Mouse (Mus musculus): Measurements from ENCODE around the gene Ptprh. TPM values are rescaled to one million over a fixed set of nuclear protein-coding genes. Genes with fewer than 3 reads are reported as not detected.
A peak's percentile ranks its signal among the peaks of the same experiment; 100 is the strongest.

The Ptprh gene
- polyA plus RNA-seq, 1 experiment = not detected

DNA sequence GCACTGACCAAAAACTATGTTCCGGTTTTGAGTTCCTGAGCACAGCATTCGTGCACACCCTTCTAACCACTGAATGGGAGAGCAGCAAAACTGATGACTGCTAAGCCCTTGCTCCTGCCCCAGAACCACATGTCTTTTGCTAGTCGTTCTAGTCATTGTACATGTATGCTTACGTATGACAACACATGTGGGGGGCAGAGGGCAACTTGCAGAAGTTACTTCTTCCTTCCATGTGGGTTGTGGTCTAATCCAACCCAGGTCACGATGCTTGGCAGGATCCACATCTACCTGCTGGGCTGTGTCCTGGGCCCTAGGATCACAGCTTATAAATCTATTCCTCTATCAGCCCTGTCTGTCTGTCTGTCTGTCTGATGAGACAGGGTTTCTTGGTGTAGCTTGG lies 100.0 kb downstream of the Ptprh start:
- H3K27ac ChIP-seq (ENCODE audit: control insufficient read depth, insufficient read depth, low read depth, low read length, poor library complexity) = peak overlapping the region; percentile 77
- peaks cover 11% of the 10 kb centered on the region for H3K4me1 ChIP-seq (ENCODE audit: control insufficient read depth, insufficient read depth, low read length)
- no peak for TF ChIP-seq POLR2A (IDR thresholded peaks at IDR 0.05; ENCODE audit: borderline replicate concordance, control insufficient read depth, low read depth, low read length)
- TF ChIP-seq CTCF (IDR thresholded peaks at IDR 0.05; ENCODE audit: control insufficient read depth, insufficient read depth, low read length) = no peak
- H3K4me3 ChIP-seq (replicated peaks; ENCODE audit: control insufficient read depth, low read depth, low read length) = no peak overlapping the region
- WGBS = 35% methylated on average over 5 of the region's 5 CpGs

GRCm38 (mm10) chr7:4503100-4503499 lies 100.7 kb downstream of the Ptprh start:
- no peak overlapping the region for H3K4me3 ChIP-seq (replicated peaks; ENCODE audit: control insufficient read depth, low read depth, low read length)
- no peak for TF ChIP-seq CTCF (IDR thresholded peaks at IDR 0.05; ENCODE audit: control insufficient read depth, insufficient read depth, low read length)
- no peak for TF ChIP-seq POLR2A (IDR thresholded peaks at IDR 0.05; ENCODE audit: borderline replicate concordance, control insufficient read depth, low read depth, low read length)
- WGBS = 79% methylated on average over 4 of the region's 4 CpGs
- H3K27ac ChIP-seq (ENCODE audit: control insufficient read depth, insufficient read depth, low read depth, low read length, poor library complexity) = no peak overlapping the region
- H3K4me1 ChIP-seq (ENCODE audit: control insufficient read depth, insufficient read depth, low read length) = peaks cover 11% of the 10 kb centered on the region

DNA sequence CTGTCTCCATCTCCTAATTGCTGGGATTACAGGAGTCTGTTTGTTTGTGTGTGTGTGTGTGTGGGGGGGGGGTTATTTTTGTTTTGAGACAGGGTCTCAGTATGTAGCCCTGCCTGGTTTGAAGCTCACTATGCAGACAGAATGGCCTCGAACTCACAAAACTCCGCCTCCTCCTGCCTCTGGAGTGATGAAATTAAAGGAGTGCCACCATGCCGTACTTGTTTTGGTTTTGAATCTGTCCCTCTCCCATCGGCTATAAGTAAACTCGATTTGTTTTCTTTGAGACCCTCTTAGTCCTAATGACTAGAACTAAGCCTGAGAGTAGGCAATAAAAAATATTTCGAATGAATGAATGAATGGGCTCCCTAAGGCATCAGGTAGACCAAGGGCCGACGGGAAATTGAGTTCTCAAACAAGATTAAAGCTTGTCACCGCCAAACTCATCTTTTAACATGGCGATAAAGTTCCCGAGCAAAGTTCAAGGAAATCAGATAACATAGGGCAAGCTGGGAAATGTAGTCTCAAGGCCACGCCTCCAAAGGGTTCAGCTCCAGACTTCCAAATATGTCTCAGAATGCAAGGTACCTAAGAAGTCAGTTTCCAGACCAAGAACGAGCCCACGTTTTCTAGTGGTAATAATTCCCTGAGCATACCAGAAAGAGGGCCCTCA lies 101.3 kb downstream of the Ptprh start:
- WGBS = 31% methylated on average over 14 of the region's 14 CpGs
- Histone ChIP-seq H3K27ac (ENCODE audit: control insufficient read depth, insufficient read depth, low read depth, low read length, poor library complexity) (no peak overlapping the region), H3K4me1 (ENCODE audit: control insufficient read depth, insufficient read depth, low read length) (peaks cover 11% of the 10 kb centered on the region)

GRCm38 (mm10) chr7:4501558-4502397 lies 102.1 kb downstream of the Ptprh start, which contains the start of gene Ppp1r12c:
Ppp1r12c (minus strand) TSS chr7:4501680.
- Histone ChIP-seq H3K27ac (ENCODE audit: control insufficient read depth, insufficient read depth, low read depth, low read length, poor library complexity) (peak within 1 kb of the TSS; percentile 78), H3K4me3 (replicated peaks; ENCODE audit: control insufficient read depth, low read depth, low read length) (peak within 1 kb of the TSS; percentile 98), H3K4me1 (ENCODE audit: control insufficient read depth, insufficient read depth, low read length) (peaks cover 10% of the 10 kb centered on the region)
- 2% methylated on average over 61 of the region's 62 CpGs for WGBS
- TF ChIP-seq CTCF (IDR thresholded peaks at IDR 0.05; ENCODE audit: control insufficient read depth, insufficient read depth, low read length) (no peak), POLR2A (IDR thresholded peaks at IDR 0.05; ENCODE audit: borderline replicate concordance, control insufficient read depth, low read depth, low read length) (peak; percentile 76; the same call in 1 of the 2 replicates)

More for the DNA sequence above, 101.3 kb downstream of the Ptprh start:
- peak overlapping the region; percentile 70 for H3K4me3 ChIP-seq (replicated peaks; ENCODE audit: control insufficient read depth, low read depth, low read length)
- no peak for TF ChIP-seq CTCF (IDR thresholded peaks at IDR 0.05; ENCODE audit: control insufficient read depth, insufficient read depth, low read length)
- TF ChIP-seq POLR2A (IDR thresholded peaks at IDR 0.05; ENCODE audit: borderline replicate concordance, control insufficient read depth, low read depth, low read length) = 0 out of 2 replicates have a peak, but pooled peaks have one; percentile 2

GRCm38 (mm10) chr7:4500892-4501471 lies 102.9 kb downstream of the Ptprh start:
- peaks cover 10% of the 10 kb centered on the region for H3K4me1 ChIP-seq (ENCODE audit: control insufficient read depth, insufficient read depth, low read length)
- under 1% methylated on average over 46 of the region's 52 CpGs for WGBS
- TF ChIP-seq POLR2A (IDR thresholded peaks at IDR 0.05; ENCODE audit: borderline replicate concordance, control insufficient read depth, low read depth, low read length) = no peak

GRCm38 (mm10) chr7:4499034-4499433 lies 104.8 kb downstream of the Ptprh start:
- Histone ChIP-seq H3K4me1 (ENCODE audit: control insufficient read depth, insufficient read depth, low read length) (peaks cover 5% of the 10 kb centered on the region; the same call in 1 of the 2 replicates), H3K4me3 (replicated peaks; ENCODE audit: control insufficient read depth, low read depth, low read length) (no peak overlapping the region), H3K27ac (ENCODE audit: control insufficient read depth, insufficient read depth, low read depth, low read length, poor library complexity) (no peak overlapping the region)
- WGBS = 89% methylated on average over 4 of the region's 4 CpGs
- no peak for TF ChIP-seq CTCF (IDR thresholded peaks at IDR 0.05; ENCODE audit: control insufficient read depth, insufficient read depth, low read length)
- no peak for TF ChIP-seq POLR2A (IDR thresholded peaks at IDR 0.05; ENCODE audit: borderline replicate concordance, control insufficient read depth, low read depth, low read length)

More at GRCm38 (mm10) chr7:4500892-4501471, 102.9 kb downstream of the Ptprh start:
- Histone ChIP-seq H3K27ac (ENCODE audit: control insufficient read depth, insufficient read depth, low read depth, low read length, poor library complexity) (peak overlapping the region; percentile 78), H3K4me3 (replicated peaks; ENCODE audit: control insufficient read depth, low read depth, low read length) (peak overlapping the region; percentile 98)

Other genes starting within 250 kb of the Ptprh start
- 5.6 and 19.0 TPM in 2 replicates for gene Gp6, start 206.3 kb downstream of the Ptprh start, polyA plus RNA-seq (2011; ENCODE audit: insufficient read depth, insufficient read length, low replicate concordance, missing spikeins)
- gene Rdh13, start 158.4 kb downstream of the Ptprh start, polyA plus RNA-seq (2011; ENCODE audit: insufficient read depth, insufficient read length, low replicate concordance, missing spikeins) = 3.6 and 6.9 TPM in 2 replicates
- gene Eps8l1, start 143.4 kb downstream of the Ptprh start, polyA plus RNA-seq (2011; ENCODE audit: insufficient read depth, insufficient read length, low replicate concordance, missing spikeins) = 7.3 and 16.5 TPM in 2 replicates
- gene Ppp1r12c, start 102.4 kb downstream of the Ptprh start, polyA plus RNA-seq (2011; ENCODE audit: insufficient read depth, insufficient read length, low replicate concordance, missing spikeins) = 163 and 340 TPM in 2 replicates
- 7.4 and 30.5 TPM in 2 replicates for gene Tnnt1, start 87.7 kb downstream of the Ptprh start, polyA plus RNA-seq (2011; ENCODE audit: insufficient read depth, insufficient read length, low replicate concordance, missing spikeins)
- gene Tnni3, start 79.8 kb downstream of the Ptprh start, polyA plus RNA-seq (2011; ENCODE audit: insufficient read depth, insufficient read length, low replicate concordance, missing spikeins) = 4.9 and 25.9 TPM in 2 replicates
- 1.2 and 2.2 TPM in 2 replicates for gene Dnaaf3, start 71.6 kb downstream of the Ptprh start, polyA plus RNA-seq (2011; ENCODE audit: insufficient read depth, insufficient read length, low replicate concordance, missing spikeins)
- 0.74 TPM in 1 of 2 replicates, not detected in the other for gene Syt5, start 56.5 kb downstream of the Ptprh start, polyA plus RNA-seq (2011; ENCODE audit: insufficient read depth, insufficient read length, low replicate concordance, missing spikeins)
- 36.2 and 42.5 TPM in 2 replicates for gene Tmem86b, start 27.4 kb upstream of the Ptprh start, polyA plus RNA-seq (2011; ENCODE audit: insufficient read depth, insufficient read length, low replicate concordance, missing spikeins)
- 53.3 and 89.0 TPM in 2 replicates for gene Ppp6r1, start 55.0 kb upstream of the Ptprh start, polyA plus RNA-seq (2011; ENCODE audit: insufficient read depth, insufficient read length, low replicate concordance, missing spikeins)
- 11.7 and 19.8 TPM in 2 replicates for gene Hspbp1, start 81.0 kb upstream of the Ptprh start, polyA plus RNA-seq (2011; ENCODE audit: insufficient read depth, insufficient read length, low replicate concordance, missing spikeins)
- gene Brsk1, start 86.6 kb upstream of the Ptprh start, polyA plus RNA-seq (2011; ENCODE audit: insufficient read depth, insufficient read length, low replicate concordance, missing spikeins) = 3.7 TPM in 1 of 2 replicates, not detected in the other
- 5.1 and 7.2 TPM in 2 replicates for gene Tmem150b, start 121.2 kb upstream of the Ptprh start, polyA plus RNA-seq (2011; ENCODE audit: insufficient read depth, insufficient read length, low replicate concordance, missing spikeins)
- 98.4 and 144 TPM in 2 replicates for gene Kmt5c, start 136.1 kb upstream of the Ptprh start, polyA plus RNA-seq (2011; ENCODE audit: insufficient read depth, insufficient read length, low replicate concordance, missing spikeins)
- 169 and 179 TPM in 2 replicates for gene Cox6b2, start 149.1 kb upstream of the Ptprh start, polyA plus RNA-seq (2011; ENCODE audit: insufficient read depth, insufficient read length, low replicate concordance, missing spikeins)
- not detected in 2 replicates for gene Fam71e2, start 167.3 kb upstream of the Ptprh start, polyA plus RNA-seq (2011; ENCODE audit: insufficient read depth, insufficient read length, low replicate concordance, missing spikeins)
- not detected in 2 replicates for gene Il11, start 178.8 kb upstream of the Ptprh start, polyA plus RNA-seq (2011; ENCODE audit: insufficient read depth, insufficient read length, low replicate concordance, missing spikeins)
- gene Tmem190, start 178.9 kb upstream of the Ptprh start, polyA plus RNA-seq (2011; ENCODE audit: insufficient read depth, insufficient read length, low replicate concordance, missing spikeins) = not detected in 2 replicates
- 3.9 and 12.0 TPM in 2 replicates for gene Tmem238, start 185.6 kb upstream of the Ptprh start, polyA plus RNA-seq (2011; ENCODE audit: insufficient read depth, insufficient read length, low replicate concordance, missing spikeins)
- 441 and 887 TPM in 2 replicates for gene Rpl28, start 188.8 kb upstream of the Ptprh start, polyA plus RNA-seq (2011; ENCODE audit: insufficient read depth, insufficient read length, low replicate concordance, missing spikeins)
- gene Ube2s, start 208.5 kb upstream of the Ptprh start, polyA plus RNA-seq (2011; ENCODE audit: insufficient read depth, insufficient read length, low replicate concordance, missing spikeins) = 367 and 488 TPM in 2 replicates
- 0.25 and 0.67 TPM in 2 replicates for gene Shisa7, start 240.7 kb upstream of the Ptprh start, polyA plus RNA-seq (2011; ENCODE audit: insufficient read depth, insufficient read length, low replicate concordance, missing spikeins)

Measured in bone marrow, adult 2 months (tissue).